Mouse (Mus musculus) olfactory bulb, adult 2 months (tissue): ENCODE measurements around the gene Otos.

Source experiments
- CTCF ChIP-seq: fragments of 200-500 bp; IDR thresholded peaks from 2 replicates; pipeline ENCODE4 v1.5.1; 2012; ENCODE audit warnings: low read depth, mild to moderate bottlenecking, low read length, moderate library complexity; ENCODE audit not compliant: insufficient read depth
- POLR2A ChIP-seq: fragments of 200-500 bp; IDR thresholded peaks from 2 replicates; pipeline ENCODE4 v1.6.1; 2012; ENCODE audit warnings: mild to moderate bottlenecking, low read depth, low read length, moderate library complexity; ENCODE audit not compliant: insufficient read depth

DNA sequence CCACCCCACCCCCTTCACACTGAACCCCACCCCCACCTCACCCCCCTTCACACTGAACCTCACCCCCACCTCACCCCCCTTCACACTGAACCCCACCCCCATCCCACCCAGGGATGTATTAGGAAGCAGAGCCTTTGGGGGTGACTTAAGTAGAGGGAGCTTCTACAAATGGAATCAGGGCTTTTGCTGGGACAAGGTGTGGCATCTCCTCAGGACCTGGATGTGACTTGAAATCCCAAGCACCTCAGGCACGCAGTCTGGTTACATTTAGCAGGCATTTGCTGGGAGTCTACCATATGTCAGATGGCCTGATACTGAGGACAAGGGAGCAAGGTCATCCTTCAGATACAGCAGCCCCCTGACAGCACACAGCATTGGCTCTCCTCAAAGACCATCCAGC lies 14.1 kb downstream of the Otos start:
- no peak for TF ChIP-seq CTCF
- no peak for TF ChIP-seq POLR2A
